Mouse (Mus musculus): ENCODE results near the gene Spg11.
A peak's percentile ranks its signal among the peaks of the same experiment; 100 is the strongest.
"Not testable (repeated sequence)": the region's sequence is repeated elsewhere in the genome, so short reads cannot be mapped to it uniquely, and the experiment has no call there.

The Spg11 gene

GRCm38 (mm10) chr2:122065200-122065969 is 52.8 kb downstream of the Spg11 start:
- no peak for DNase-seq (ENCODE audit: low read depth)

- no peak for DNase-seq (ENCODE audit: low read depth)
Measured at GRCm38 (mm10) chr2:122059365-122060115, 58.6 kb downstream of the Spg11 start.

GRCm38 (mm10) chr2:122043926-122044325 is 74.3 kb downstream of the Spg11 start:
- no peak for DNase-seq (ENCODE audit: low read depth)

GRCm38 (mm10) chr2:122036064-122036463 is 82.1 kb downstream of the Spg11 start:
- DNase-seq (ENCODE audit: low read depth) = peak; percentile 65

GRCm38 (mm10) chr2:122031970-122032369 is 86.2 kb downstream of the Spg11 start:
- no peak for DNase-seq (ENCODE audit: low read depth)

- DNase-seq (ENCODE audit: low read depth) = no peak
Measured at GRCm38 (mm10) chr2:122028756-122029700, 89.2 kb downstream of the Spg11 start.

GRCm38 (mm10) chr2:122027862-122028755 is 90.1 kb downstream of the Spg11 start, which contains the start of gene Eif3j1:
Gene Eif3j1 (plus strand): TSS chr2:122028546.
- peak; percentile 66 for DNase-seq (ENCODE audit: low read depth)

GRCm38 (mm10) chr2:122027091-122027490 is 91.1 kb downstream of the Spg11 start:
- not testable (repeated sequence) for DNase-seq (ENCODE audit: low read depth)

GRCm38 (mm10) chr2:122022284-122022683 is 95.9 kb downstream of the Spg11 start:
- DNase-seq (ENCODE audit: low read depth) = no peak

- DNase-seq (ENCODE audit: low read depth) = no peak
Measured at GRCm38 (mm10) chr2:122018705-122019104, 99.5 kb downstream of the Spg11 start.

GRCm38 (mm10) chr2:122011441-122011840 is 106.7 kb downstream of the Spg11 start:
- DNase-seq (ENCODE audit: low read depth) = no peak

GRCm38 (mm10) chr2:122008832-122009231 is 109.4 kb downstream of the Spg11 start:
- no peak for DNase-seq (ENCODE audit: low read depth)
